Mouse (Mus musculus) liver, adult 2 months (tissue): ENCODE data around the gene Def6. TPM values are rescaled to one million over a fixed set of nuclear protein-coding genes. Genes with fewer than 3 reads are reported as not detected.

ENCODE experiments used
- DNase-seq: peaks from one replicate; pipeline ENCODE4 v3.0.0-alpha.2; 2011; ENCODE audit warnings: low read depth, low spot score; ENCODE audit errors: extremely low read depth
- H3K27ac ChIP-seq: fragments of 200-500 bp; replicated peaks from 2 replicates; pipeline ENCODE4 v1.5.1; 2012; ENCODE audit warnings: low read depth, mild to moderate bottlenecking, control low read depth, inconsistent platforms, low read length; ENCODE audit not compliant: insufficient read depth
- H3K27me3 ChIP-seq: fragments of 200-500 bp; 2 replicates; pipeline ENCODE4 v1.6.1; 2012; ENCODE audit warnings: mild to moderate bottlenecking, moderate library complexity, low read length, inconsistent platforms; ENCODE audit not compliant: control insufficient read depth, insufficient read depth
- H3K36me3 ChIP-seq: fragments of 200-500 bp; 2 replicates; pipeline ENCODE4 v1.6.1; 2012; ENCODE audit warnings: low read length, inconsistent platforms; ENCODE audit not compliant: control insufficient read depth, insufficient read depth
- H3K4me1 ChIP-seq: fragments of 200-500 bp; 2 replicates; pipeline ENCODE4 v1.6.1; 2011; ENCODE audit warnings: low read length; ENCODE audit not compliant: control insufficient read depth, insufficient read depth
- H3K4me3 ChIP-seq: fragments of 200-500 bp; 2 replicates; pipeline ENCODE4 v1.5.1; 2011; ENCODE audit warnings: low read depth, mild to moderate bottlenecking, control low read depth, low read length, moderate library complexity; ENCODE audit not compliant: insufficient read depth
- H3K79me2 ChIP-seq: fragments of 200-500 bp; 2 replicates; pipeline ENCODE4 v1.6.1; 2012; ENCODE audit warnings: inconsistent platforms, mild to moderate bottlenecking, low read length, moderate library complexity; ENCODE audit not compliant: control insufficient read depth, insufficient read depth
- H3K9ac ChIP-seq: fragments of 200-500 bp; 2 replicates; pipeline ENCODE4 v1.6.1; 2012; ENCODE audit warnings: low read depth, mild to moderate bottlenecking, control low read depth, inconsistent platforms, low read length
- CTCF ChIP-seq: fragments of 200-500 bp; IDR thresholded peaks from 2 replicates; pipeline ENCODE4 v1.5.1; 2011; ENCODE audit warnings: low read depth, low read length, control low read depth
- POLR2A ChIP-seq: fragments of 200-500 bp; IDR thresholded peaks from 2 replicates; pipeline ENCODE4 v1.6.1; 2011; ENCODE audit warnings: low read length, control low read depth; ENCODE audit not compliant: insufficient read depth; ENCODE audit errors: extremely low read depth
- WGBS: fragments of 180-500 bp; shearing (Covaris S2); methylation state at CpG from one replicate; pipeline ENCODE4 v1.1.7; 2018; 5-methylcytosine and 5-hydroxymethylcytosine counted together
- polyA plus RNA-seq: library from polyadenylated mRNA; depleted of rRNA; stranded (reverse); fragments of >200 nt; gene quantifications from 2 replicates; pipeline ENCODE4 v1.2.3, GENCODE M21; 2012; rRNA removed
- total RNA-seq: library from RNA; depleted of rRNA; stranded (reverse); fragments of >200 nt; gene quantifications from 2 replicates; pipeline ENCODE4 v1.2.3, GENCODE M21; 2014; rRNA removed

The Def6 gene
- 0.28 and 0.67 TPM in 2 replicates for total RNA-seq
- polyA plus RNA-seq: 0.31 and 1.0 TPM in 2 replicates

DNA sequence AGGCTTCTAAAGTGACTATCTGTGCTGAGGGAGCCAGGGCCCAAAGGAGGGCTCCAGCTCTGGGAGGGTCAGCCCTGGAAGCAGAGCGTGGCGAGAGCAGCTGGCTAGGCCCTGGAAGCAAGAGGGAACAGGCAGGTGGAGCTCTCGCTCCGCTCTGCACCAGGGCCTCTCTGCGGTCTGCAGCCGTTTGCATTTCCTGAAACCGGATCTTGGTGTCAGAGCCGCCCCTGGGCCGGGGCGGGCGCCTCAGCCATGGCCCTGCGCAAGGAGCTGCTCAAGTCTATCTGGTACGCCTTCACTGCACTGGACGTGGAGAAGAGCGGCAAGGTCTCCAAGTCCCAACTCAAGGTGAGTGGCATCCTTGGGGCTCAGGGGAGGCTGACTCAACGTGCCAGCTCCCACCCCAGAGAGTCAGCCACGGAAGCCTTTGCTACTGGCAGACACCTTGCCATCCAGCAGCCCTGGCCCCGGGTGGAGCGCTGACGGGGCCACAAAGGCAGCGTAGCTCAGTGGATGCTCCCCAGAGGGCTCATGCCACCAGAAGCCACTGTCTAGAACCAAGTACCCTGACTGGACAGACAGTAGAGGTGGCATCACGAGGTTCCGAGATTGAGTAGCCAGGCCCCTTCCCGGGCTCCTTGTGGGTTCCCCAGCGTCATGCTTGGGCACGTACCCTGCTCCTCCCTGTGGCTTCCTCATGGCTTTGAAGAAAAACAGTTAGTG lies at the start of gene Def6:
Gene Def6, plus strand, starts transcription at position 188 of the 723 bp plus-strand sequence.
- peak within 1 kb of the TSS; percentile 34; the same call in 1 of the 2 replicates for H3K4me3 ChIP-seq
- H3K36me3 ChIP-seq: no peaks in the 10 kb centered on the region
- WGBS: 43% methylated on average over 25 of the region's 26 CpGs
- no peaks in the 10 kb centered on the region for H3K4me1 ChIP-seq
- DNase-seq: no peak
- H3K27ac ChIP-seq: no peak within 1 kb of the TSS
- H3K27me3 ChIP-seq: no peaks in the 10 kb centered on the region
- TF ChIP-seq CTCF (peak; percentile 64), POLR2A (0 out of 2 replicates have a peak, but pooled peaks have one; percentile 15)
- H3K79me2 ChIP-seq: no peaks in the 10 kb centered on the region
- peak within 1 kb of the TSS; percentile 35 for H3K9ac ChIP-seq

DNA sequence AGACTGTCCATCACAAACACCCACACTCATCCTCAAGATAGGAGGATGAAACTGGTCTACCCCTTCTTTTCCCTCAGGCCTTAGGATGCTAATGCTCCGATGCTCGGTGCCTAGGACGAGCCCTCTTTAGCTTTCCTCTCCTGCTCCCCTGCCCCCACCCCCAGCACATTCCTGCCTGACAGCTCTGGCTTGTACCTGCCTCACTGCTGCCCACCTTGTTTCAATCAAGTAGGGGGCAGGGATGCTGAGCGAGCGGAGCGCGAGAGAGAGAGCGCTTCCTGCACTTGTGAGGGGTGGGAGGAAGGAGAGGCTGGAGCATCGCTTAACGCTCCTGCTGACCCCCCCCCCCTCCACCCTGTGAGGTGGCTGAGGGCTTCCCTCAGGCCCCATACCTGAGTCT lies 47.2 kb upstream of the Def6 start:
- no peak for DNase-seq
- no peaks in the 10 kb centered on the region for H3K36me3 ChIP-seq
- no peak for TF ChIP-seq POLR2A
- no peak for TF ChIP-seq CTCF
- H3K4me3 ChIP-seq: no peak overlapping the region
- no peak overlapping the region for H3K9ac ChIP-seq
- H3K27me3 ChIP-seq: no peaks in the 10 kb centered on the region
- no peaks in the 10 kb centered on the region for H3K4me1 ChIP-seq
- WGBS: 57% methylated on average over 10 of the region's 10 CpGs
- no peak overlapping the region for H3K27ac ChIP-seq
- no peaks in the 10 kb centered on the region for H3K79me2 ChIP-seq

DNA sequence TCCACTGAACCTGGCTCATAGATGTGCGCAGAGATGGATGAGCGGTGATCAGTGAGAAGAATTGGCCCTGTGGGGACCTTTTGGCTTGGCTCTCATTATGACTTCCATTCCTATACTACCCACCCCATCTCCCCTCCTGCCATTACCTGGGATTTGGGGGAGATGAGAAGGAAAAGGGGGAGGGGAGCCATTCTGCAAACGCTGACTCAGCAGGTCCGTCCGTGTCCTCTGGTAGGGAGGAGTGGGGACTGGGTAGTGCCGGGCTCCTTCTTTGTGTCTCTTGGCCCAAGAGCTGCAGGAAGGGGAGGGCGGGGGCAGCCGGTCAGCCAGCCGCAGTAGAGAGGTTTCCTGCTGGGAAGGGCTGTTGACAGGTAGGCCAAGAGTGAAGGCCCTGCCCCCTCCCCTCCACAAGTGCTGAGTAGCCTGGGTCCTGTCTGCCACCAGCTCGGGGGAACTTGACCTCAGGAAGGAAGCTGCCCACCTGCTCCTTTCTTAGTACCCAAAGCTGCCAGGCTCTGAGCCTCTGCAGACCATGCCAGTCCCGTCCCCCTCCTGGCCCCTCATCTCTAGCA lies 46.2 kb upstream of the Def6 start:
- Histone ChIP-seq H3K36me3 (no peaks in the 10 kb centered on the region), H3K79me2 (no peaks in the 10 kb centered on the region), H3K4me3 (no peak overlapping the region), H3K9ac (no peak overlapping the region), H3K4me1 (no peaks in the 10 kb centered on the region), H3K27ac (no peak overlapping the region), H3K27me3 (no peaks in the 10 kb centered on the region)
- TF ChIP-seq POLR2A (no peak), CTCF (no peak)
- no peak for DNase-seq
- 52% methylated on average over 11 of the region's 11 CpGs for WGBS

DNA sequence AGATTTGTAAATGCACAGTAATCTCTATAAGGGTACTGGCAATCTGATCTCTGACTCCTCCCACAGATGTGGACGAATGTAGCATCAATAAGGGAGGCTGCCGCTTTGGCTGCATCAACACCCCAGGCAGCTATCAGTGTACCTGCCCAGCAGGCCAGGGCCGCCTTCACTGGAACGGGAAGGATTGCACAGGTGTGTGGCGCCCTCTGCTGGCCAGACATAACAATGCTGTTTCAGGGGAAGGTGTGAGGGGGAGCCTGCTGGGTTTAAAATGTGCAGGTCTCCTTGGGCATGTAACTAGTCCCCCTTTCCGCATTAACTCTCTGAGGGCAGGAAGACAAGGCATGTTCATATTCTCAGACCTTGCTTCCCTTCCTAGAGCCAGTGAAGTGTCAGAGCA lies 43.9 kb upstream of the Def6 start:
- Histone ChIP-seq H3K4me1 (no peaks in the 10 kb centered on the region), H3K36me3 (no peaks in the 10 kb centered on the region), H3K4me3 (no peak overlapping the region), H3K79me2 (no peaks in the 10 kb centered on the region), H3K27ac (no peak overlapping the region), H3K9ac (no peak overlapping the region), H3K27me3 (no peaks in the 10 kb centered on the region)
- DNase-seq: peak; percentile 26
- 7% methylated on average over 6 of the region's 6 CpGs for WGBS
- TF ChIP-seq POLR2A (no peak), CTCF (peak; percentile 94)

DNA sequence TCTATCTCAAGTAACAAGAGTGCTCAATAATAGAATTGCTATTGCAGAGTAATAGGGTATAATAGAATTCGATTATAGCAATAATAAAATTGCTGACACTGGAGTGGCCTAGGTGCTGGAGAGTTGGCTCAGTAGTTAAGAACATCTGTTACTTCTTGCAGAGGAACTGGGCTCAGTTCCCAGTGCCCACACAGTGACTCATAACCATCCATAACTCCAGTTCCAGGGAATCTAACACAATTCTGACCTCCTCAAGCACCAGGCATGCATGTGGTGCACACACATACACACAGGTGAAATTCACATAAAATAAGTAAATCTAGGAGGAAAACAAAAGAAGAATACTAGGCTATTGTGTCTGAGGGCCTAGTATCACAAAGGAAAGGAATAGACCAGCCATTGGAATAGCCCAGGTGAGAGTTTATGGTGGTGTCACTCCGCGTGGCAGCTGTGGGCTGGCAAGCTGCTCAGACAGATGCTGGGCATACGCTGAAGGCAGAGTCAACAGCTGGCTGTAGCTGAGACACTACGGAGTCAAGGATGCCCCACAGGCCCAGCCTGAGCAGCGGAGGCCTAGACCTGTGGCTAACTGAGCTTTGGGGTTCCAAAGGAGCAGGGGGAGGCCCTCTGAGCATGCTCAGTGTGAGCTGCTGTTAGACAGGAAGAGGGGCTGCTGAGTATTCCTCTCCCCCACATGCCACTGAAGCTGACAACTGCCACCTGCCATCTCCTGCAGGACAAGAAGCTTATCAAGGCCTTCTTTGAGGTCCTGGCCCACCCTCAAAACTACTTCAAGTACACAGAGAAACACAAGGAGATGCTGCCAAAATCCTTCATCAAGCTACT lies 36.9 kb upstream of the Def6 start:
- Histone ChIP-seq H3K27me3 (no peaks in the 10 kb centered on the region), H3K4me1 (no peaks in the 10 kb centered on the region), H3K9ac (no peak overlapping the region), H3K36me3 (no peaks in the 10 kb centered on the region), H3K27ac (no peak overlapping the region), H3K79me2 (no peaks in the 10 kb centered on the region), H3K4me3 (no peak overlapping the region)
- no peak for DNase-seq
- 91% methylated on average over 6 of the region's 6 CpGs for WGBS
- TF ChIP-seq POLR2A: no peak
- no peak for TF ChIP-seq CTCF
